Mouse (Mus musculus) layer of hippocampus, postnatal 25 days (tissue): ENCODE data around the gene Naip2. TPM values are rescaled to one million over a fixed set of nuclear protein-coding genes. Genes with fewer than 3 reads are reported as not detected.
"Not testable (repeated sequence)": the region's sequence is repeated elsewhere in the genome, so short reads cannot be mapped to it uniquely, and the experiment has no call there.

Experiments
- DNase-seq, 2 experiments: peaks; one replicate each; pipeline ENCODE4 v3.0.0; 2022; ENCODE audit warnings: mixed read lengths in 2 of 2, low spot score in 1 of 2; ENCODE audit errors: extremely low spot score in 1 of 2
- total RNA-seq, 2 experiments: library from RNA; stranded (reverse); gene quantifications; 2 replicates each; pipeline ENCODE4 v1.2.3; 2021

The Naip2 gene
- under 1 TPM; 0.47 to 0.57 TPM for total RNA-seq

DNA sequence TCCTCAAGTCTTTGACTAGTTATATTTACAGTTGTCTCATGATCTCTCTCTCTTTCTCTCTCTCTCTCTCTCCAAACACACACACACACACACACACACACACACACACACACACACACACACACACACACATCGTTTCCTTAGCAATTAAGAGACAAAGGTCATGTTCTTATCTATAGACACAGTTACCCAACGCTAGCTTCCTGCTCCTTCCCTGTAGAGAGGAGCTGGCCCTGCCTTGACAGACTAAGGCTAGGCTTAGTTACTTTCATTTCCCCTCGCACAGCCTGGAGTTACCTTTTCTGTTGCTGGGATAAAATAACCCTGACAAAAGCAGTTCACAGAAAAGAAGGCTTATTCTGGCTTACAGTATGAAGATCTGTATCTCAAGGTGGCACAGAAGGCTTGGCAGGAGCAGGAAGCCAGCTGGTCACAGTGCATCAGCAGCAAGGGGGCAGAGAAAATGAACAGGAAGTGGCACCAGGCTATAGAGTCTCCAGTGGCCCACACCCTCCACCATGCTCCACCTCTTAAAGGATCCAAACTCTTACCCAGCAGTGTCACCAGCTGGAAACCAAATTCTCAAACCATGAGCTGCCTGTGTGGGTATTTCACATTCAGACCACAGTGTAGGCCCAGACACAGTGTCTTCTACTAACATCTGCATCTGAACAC lies at the start of gene Naip2:
Gene Naip2, minus strand, starts transcription at position 434 of the 675 bp plus-strand sequence.
- not testable (repeated sequence) for DNase-seq

DNA sequence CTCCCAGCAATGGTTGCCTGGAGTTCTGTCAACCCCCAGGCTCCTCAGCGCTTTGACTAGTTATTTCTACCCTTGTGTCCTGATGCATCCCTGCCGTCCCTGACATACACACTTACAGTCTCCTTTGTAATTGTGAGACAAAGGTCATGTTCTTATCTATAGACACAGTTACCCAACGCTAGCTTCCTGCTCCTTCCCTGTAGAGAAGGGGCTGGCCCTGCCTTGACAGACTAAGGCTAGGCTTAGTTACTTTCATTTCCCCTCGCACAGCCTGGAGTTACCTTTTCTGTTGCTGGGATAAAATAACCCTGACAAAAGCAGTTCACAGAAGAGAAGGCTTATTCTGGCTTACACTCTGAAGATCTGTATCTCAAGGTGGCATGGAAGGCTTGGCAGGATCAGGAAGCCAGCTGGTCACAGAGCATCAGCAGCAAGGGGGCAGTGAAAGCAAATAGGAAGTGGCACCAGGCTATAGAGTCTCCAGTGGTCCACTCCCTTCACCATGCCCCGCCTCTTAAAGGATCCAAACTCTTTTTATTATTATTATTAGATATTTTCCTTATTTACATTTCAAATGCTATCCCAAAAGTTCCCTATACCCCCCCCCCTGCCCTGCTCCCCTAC lies 45.1 kb upstream of the Naip2 start:
- DNase-seq: not testable (repeated sequence)

DNA sequence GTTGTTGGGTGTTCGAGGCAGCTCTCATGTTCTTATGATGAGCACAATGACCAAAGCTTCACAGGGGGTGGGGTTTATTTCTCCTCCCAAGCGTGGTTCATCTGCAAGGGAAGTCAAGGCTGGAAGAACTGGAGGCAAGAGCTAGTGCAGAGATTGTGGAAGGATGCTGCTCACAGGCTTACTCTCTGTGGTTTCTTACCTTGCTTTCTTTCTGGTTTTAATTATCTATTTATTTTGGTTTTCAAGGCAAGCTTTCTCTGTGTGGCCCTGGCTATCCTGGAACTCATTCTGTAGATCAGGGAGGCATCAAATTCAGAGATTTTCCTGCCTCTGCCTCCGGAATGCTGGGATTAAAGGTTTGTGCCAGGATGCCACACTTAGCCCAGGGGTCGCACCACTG lies 44.3 kb upstream of the Naip2 start, which contains the start of gene Naip5:
Gene Naip5, minus strand, starts transcription at position 101 of the 400 bp plus-strand sequence.
- DNase-seq: not testable (repeated sequence)

DNA sequence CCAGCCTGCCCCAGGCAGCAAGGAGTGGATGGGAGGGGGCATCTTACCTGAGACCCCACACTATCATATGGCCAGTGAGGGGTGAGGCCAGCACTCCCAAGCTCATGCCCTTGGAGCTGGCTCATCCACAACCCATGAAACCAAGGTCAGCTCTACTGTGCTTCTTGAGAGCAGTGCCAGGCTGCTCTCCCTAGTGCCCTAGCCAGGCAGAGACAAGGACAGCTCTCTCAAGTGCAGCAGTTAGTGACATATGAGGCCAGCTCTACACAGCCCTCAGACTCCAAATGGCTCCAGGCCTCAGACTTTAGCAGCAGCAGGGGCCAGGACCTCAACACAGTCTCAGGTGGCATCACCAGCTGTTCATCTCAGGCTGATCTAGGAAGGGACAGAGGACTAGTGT lies 41.8 kb upstream of the Naip2 start:
- no peak for DNase-seq

DNA sequence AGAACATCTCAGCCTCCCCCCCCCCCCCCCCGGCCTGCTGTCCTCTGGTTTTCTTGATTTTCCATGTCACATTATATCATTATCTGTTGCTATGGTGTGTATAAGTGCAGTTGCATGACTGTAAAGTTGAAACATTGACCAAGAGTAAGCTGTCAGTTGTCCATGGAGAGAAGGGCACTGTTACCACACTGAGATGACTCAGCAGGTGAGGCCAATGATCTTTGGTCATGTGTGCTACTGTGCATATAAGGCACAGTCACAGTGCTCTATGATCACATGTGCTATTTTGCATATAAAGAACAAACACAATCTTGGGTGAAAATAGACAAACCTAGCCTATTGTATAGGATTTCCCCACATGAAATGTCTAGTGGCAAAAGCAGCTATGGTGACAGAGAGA lies 11.8 kb upstream of the Naip2 start:
- not testable (repeated sequence) for DNase-seq

DNA sequence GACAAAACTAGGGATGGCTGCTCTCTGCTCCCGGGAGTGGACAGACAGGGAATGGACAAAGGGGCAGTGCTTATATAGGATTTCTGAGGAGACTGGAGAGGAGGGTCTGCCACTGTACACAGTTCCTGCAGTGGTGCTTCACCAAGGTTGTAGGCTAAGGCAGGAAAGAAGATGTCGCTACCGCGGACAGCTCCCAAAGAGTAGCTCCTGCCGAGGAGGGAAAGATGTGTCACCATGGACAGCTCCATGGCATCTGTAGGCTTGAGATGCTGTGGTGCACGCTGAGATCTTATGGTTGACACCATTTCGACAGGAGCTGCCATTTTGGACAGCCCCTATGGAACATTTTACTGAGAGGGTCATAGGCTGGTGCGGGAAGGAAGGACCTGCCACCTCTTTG lies 8.6 kb upstream of the Naip2 start:
- DNase-seq: peak in 1 of 2 experiments; percentile 3

DNA sequence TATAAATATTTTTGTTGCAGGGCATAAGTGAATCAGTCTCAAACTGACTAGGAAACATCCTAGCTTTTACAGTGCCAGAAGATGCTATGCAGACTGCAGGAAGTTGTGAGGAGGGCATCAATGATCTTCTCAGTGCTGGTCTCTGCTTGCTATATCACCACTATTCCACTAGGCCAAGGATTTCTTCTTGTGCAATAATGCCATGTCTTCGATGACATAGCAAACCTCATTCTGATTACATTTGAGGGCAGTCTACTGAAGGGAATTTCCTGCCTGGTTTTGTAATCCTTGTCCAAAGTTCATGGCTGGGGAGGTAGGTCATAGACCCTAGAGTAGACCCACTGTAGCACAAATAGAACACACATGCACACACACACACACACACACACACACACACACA lies 1.4 kb upstream of the Naip2 start:
- no peak for DNase-seq

DNA sequence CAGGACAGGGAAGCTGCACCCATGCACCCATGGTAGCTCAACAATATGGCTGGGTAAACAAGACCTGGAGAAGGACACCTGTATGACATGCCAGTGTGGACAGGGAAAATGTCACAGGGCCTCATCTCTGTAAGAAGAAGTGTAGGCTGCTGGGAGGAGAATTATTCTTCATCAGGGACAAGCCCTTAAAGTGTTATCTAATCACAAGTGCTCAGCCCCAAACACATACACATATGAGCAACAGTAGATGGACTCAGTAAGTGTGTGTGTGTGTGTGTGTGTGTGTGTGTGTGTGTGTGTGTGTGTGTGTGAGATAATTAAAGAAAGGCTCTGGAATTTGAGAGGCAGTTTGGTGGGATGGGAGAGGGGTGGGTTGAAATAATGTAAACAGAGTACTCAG lies 1.1 kb downstream of the Naip2 start:
- no peak for DNase-seq

DNA sequence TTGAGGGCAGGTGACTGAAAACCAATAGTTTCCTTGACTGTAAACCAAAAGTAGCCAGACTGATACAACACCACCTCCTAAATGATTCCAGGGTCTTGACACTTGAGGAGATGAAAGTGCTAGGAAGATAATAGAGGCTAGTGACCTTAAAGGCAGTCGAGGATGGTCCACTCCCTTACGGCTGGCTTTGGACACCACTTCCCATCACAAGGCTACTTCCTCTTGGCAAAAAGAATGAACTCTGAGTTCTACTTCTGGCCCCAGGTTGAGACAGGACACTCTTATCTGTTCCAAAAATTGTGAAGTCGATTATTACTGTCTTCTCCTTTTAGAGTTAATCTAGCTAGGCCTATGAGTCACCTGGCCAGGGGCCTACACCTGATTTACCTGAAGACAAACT lies 6.5 kb downstream of the Naip2 start:
- DNase-seq: no peak

DNA sequence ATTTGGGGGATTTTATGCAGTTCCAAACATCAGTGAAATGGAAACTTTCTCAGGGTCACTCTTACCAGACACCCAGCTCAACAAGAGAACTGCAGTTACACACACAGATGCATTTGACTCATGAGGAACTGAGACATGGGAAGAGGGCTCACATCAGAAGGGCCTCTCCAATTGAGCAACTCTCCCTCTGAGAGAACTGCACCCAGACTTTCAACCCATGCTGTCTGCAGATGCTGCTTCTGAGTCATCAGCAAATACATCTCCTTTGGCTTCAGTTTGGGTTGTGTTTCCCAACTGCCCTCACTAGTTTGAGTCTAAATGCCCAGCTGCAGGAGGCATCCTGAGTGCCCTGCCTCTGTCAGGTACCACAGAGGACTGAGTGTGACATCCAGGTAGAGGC lies 18.8 kb downstream of the Naip2 start:
- DNase-seq: not testable (repeated sequence)

DNA sequence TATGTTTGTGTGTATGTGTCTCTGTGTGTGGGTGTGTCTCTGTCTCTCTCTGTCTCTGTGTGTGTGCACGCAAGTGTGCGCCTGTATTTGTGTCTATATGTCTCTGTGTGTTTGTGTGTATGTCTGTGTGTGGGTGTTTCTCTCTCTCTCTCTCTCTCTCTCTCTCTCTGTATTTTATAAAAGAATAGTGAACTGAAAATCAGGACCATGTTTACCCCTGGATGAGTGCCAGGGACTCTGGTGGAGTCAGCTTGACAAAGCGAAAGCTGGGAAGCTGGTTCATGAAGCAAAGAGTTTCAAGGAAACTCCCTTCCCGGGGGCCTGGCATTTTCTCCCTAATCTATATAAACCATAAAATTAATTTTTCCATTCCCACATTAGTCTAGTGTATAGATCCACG lies 27.5 kb downstream of the Naip2 start:
- peak in 1 of 2 experiments; percentile 5 for DNase-seq

DNA sequence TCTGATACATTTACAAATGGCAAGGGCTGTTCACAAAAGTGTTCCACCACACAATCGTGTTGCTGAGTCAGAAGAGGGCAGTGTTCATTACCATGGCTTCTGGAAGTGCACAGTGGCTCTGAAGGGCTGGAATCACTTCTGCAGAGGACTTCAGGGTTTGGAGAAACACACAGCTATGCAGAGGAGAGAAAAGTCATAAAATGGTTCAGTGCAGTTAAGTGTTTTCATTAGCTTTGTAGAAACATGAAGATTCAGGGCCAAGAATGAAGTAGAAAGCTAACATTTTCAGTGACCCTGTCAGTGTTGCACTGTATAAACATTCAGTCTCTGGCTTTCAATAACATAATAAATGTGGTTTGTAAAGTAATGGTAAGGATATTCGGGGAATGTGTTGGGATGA lies 35.5 kb downstream of the Naip2 start:
- DNase-seq: not testable (repeated sequence)

DNA sequence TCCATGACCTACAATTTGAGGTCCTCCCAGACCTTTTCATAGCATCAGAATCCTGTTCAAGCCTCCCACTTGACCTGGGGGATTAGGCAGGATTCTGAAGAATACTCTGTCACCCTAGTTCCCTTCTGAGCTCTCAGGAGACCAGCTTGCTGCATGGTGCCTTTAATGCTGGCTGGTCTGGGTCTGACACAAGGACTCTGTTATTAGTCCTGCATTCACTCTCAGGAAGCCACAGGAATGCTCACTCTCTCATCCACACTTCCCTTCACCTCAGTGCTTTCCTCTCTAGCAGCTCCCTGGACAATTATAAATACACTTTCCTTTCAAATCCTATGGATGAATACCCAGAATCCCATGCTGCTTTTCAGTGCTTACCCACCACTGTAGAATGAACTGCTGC lies 39.4 kb downstream of the Naip2 start:
- DNase-seq: not testable (repeated sequence)

DNA sequence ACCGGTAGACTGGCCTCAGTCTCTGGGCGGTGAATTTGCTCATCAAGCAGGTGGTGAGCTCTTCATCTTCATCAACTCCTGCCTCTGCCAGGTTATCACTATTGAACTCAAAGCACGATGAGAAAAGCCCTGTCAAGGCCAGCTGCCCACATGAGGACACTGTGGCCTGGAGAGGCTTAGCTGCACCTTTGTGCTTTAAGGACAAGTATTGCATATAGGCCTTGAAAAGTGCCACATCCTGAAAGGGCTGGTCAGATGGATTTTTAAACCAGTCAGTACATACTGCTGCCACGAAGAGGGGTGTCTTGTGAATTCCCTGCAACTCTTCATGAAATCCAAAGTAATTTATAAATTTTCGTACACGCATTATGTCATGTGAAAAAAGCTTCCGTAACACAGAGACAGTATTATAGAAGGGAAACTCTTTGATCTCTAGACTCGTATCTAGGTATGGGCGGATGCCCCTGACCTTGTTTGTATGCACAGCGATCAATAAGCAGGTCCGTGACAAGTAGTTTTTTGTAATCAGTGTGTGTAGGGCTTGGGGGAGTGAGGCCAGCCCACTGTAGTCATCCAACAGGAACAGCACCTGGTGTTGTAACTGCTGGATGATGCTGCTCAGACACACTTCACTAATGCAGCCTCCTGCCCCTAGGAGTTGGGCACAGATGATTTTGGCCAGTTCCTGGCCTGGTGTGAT lies 40.6 kb downstream of the Naip2 start:
- DNase-seq: not testable (repeated sequence)

DNA sequence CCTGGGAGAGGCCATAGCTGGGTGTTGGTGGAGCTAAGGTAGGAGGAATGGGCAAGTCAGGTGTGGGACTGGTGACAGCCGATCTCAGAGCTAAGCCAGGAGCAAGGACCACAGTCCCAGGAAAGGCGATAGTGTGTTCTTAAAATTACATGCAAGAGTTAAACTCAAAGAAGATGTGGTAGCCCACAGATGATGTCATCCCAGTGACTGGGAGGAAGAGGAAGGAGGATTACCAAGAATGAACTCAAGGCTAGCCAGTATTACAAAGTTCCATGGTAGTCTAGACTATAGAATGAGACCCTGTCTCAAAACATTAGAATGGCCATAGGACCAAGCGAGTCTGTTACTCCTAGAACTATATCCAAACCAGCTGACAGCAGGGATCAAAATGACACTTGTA lies 45.3 kb downstream of the Naip2 start:
- DNase-seq: no peak

DNA sequence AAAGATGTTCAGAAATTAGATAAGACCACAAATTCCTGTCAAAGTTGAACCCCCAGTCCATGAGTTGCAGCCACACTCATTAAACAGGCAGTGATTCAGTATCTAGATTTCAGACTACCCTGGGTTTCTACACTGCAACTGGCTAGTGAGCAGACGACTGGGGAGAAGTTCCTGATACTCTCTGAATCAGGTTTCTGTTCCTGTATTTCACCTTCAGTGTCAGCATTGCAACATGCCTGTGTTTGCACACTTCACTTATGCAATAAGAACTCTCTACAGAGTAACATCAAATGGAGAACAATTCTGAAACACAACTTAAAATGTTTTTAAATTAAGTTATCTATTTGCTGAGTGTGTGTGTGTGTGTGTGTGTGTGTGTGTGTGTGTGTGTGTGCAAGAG lies 49.2 kb downstream of the Naip2 start:
- DNase-seq: no peak

DNA sequence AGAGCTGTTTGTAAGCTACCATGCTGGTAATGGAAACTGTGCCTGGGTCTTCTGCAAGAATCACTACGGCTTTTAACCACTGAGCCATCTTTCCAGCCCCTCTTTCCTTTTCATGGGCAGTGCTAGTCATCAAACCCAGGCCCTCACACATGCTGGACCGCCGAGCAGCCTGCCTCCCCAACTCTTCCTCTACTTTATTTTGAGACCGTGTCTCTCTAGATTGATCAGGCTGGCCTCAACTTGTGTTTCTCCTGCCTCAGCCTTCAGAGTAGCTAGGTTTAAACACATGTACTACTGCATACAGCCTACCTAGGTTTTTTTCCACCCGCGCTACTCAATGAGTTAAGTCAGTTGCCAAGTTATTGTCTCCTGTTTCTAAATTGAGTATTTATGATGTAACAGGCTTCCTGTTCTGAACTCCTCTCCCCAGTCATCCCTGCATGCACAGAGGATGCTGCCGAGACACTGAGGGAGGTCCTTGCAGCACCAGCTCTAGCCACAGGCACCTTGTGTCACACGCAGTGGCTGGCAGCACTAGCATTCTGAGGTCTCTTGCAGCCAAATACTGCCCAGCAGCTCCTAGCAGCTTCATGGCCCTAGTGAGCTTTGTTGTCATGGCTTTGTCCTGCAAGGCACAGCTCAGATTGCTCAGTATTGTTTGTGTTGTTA lies 60.1 kb downstream of the Naip2 start:
- DNase-seq: no peak

DNA sequence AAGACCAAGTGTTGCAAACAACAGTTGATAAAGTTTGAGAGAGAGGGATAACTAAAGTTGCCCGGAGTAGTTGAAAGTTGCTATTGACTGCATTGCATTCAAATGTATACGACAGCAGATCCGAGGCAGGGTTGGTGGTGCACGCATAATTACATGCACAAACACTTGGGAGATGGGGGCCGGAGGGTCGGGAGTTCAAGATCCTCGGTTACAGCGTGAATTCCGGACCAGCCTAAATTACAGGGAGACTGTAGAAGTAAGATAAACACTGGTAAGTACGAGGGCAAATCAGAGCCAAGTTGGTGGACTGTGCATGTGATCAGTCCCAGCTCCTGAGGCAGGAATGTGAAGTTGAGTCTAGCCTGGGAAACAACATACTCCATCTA lies 76.6 kb downstream of the Naip2 start:
- no peak for DNase-seq

DNA sequence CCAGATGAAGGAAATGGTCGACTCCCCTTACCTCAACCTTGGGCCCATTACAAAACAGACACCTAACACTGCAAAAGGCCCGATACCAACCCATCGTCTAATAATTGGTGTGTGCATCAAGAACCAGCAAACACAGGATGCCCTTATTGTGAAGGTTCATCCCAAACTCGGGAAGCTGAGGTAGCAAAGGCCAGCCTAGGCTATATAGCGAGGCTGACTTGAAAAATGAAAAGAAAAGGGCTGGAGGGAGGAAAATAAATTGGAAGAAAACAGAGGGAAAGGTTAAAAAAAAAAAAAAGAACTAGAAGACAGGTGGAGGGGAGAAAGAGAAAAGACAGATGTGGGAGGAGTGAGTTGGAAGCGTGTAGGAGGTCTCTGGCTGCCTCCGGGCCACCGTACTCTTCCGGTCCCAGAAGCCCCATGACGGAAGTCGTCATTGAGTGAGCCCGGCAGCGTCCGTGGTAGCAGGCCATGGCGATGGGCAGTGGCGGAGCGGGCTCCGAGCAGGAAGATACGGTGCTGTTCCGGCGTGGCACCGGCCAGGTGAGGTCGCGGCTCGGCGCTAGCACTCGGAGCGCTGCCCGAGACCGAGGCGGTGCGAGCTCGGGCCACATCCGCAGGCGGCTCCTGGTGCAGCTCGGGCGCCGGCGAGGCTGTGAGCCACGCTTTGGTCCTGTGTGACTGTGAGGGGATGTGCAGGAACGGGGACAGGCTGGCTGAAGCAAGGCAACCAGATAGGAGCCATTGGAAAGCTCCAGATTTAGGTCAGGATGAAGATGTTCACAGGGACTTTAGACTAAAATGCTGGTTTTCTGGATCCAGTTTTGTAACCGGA lies 77.3 kb downstream of the Naip2 start, which contains the start of gene Smn1:
Gene Smn1, plus strand, starts transcription at position 430 of the 835 bp plus-strand sequence.
- peak; percentile 94 to 97 for DNase-seq

DNA sequence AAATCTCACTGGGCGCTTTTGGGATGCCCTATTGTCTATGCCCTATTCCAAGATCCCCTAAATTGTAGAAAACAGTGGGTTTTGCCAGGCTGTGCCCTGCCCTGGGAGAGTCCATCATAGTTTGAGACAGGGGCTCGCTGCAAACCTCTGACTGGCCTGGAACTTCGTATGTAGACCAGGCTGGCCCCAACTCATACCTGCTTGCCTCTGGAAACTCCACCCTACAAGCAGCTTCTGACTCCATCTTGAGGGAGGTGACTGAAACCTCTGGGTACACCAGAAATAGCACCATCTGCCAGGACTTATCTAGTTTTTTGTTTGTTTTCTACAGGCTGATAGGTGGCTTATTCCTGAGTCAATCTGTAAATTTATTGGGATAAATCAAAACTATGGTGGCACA lies 77.9 kb downstream of the Naip2 start:
- DNase-seq: no peak
